Mouse (Mus musculus) forebrain, embryonic 15.5 days (tissue): ENCODE data around the gene Rab40b. TPM values are rescaled to one million over a fixed set of nuclear protein-coding genes. Genes with fewer than 3 reads are reported as not detected.
"Not testable (repeated sequence)": the region's sequence is repeated elsewhere in the genome, so short reads cannot be mapped to it uniquely, and the experiment has no call there.

Experiments used
- ATAC-seq: fragments of 200-750 bp; cut with Nextera tagmentation; replicated peaks from 2 replicates; pipeline ENCODE4 v1.8.0; 2017; ENCODE audit warnings: mild to moderate bottlenecking, moderate TSS enrichment, moderate library complexity
- H3K27ac ChIP-seq: fragments of 300-500 bp; sonication (generic); replicated peaks from 2 replicates; pipeline ENCODE4 v1.5.1; 2015; ENCODE audit warnings: mild to moderate bottlenecking, inconsistent platforms
- H3K27me3 ChIP-seq: fragments of 300-500 bp; sonication (generic); 2 replicates; pipeline ENCODE4 v1.6.1; 2015; ENCODE audit warnings: inconsistent platforms
- H3K36me3 ChIP-seq: fragments of 300-500 bp; sonication (generic); 2 replicates; pipeline ENCODE4 v1.6.1; 2015; ENCODE audit warnings: mild to moderate bottlenecking, inconsistent platforms
- H3K4me1 ChIP-seq: fragments of 300-500 bp; sonication (generic); 2 replicates; pipeline ENCODE4 v1.6.1; 2015; ENCODE audit warnings: inconsistent platforms
- H3K4me2 ChIP-seq: fragments of 300-500 bp; sonication (generic); replicated peaks from 2 replicates; pipeline ENCODE4 v1.6.1; 2015; ENCODE audit warnings: mild to moderate bottlenecking, inconsistent platforms
- H3K4me3 ChIP-seq: fragments of 300-500 bp; sonication (generic); 2 replicates; pipeline ENCODE4 v1.5.1; 2015; ENCODE audit warnings: mild to moderate bottlenecking, inconsistent platforms
- H3K9ac ChIP-seq: fragments of 300-500 bp; sonication (generic); replicated peaks from 2 replicates; pipeline ENCODE4 v1.6.1; 2015; ENCODE audit warnings: mild to moderate bottlenecking, inconsistent platforms
- H3K9me3 ChIP-seq: fragments of 300-500 bp; sonication (generic); 2 replicates; pipeline ENCODE4 v1.6.1; 2016; ENCODE audit warnings: inconsistent platforms
- WGBS: fragments of 180-500 bp; shearing (Covaris S2); methylation state at CpG from one replicate; pipeline ENCODE4 v1.1.7; 2015; ENCODE audit warnings: mixed read lengths; 5-methylcytosine and 5-hydroxymethylcytosine counted together
- microRNA-seq: library from miRNA; unstranded; fragments of <30 nt; microRNA quantifications from one replicate; pipeline ENCODE4, GENCODE M21; 2016
- polyA plus RNA-seq: library from polyadenylated mRNA; unstranded; fragments of >200 nt; fragmentation: Nextera tagmentation; extraction: Ambion mirVana; gene quantifications from 2 replicates; pipeline ENCODE4 v1.2.1, GENCODE M21; 2015

The Rab40b gene
- polyA plus RNA-seq, 1 experiment from 2014 or later, result 7.8 TPM

GRCm38 (mm10) chr11:121326034-121326433 lies 62.0 kb downstream of the Rab40b start:
- H3K36me3 ChIP-seq, result peaks cover 43% of the 10 kb centered on the region
- no peaks in the 10 kb centered on the region for H3K9me3 ChIP-seq
- no peak overlapping the region for H3K9ac ChIP-seq
- H3K27ac ChIP-seq, result no peak overlapping the region
- H3K4me3 ChIP-seq, result no peak overlapping the region
- H3K4me2 ChIP-seq, result no peak overlapping the region
- H3K27me3 ChIP-seq, result no peaks in the 10 kb centered on the region
- 89% methylated on average over 1 of the region's 1 CpGs for WGBS
- no peak for ATAC-seq
- H3K4me1 ChIP-seq, result no peaks in the 10 kb centered on the region

- 95% methylated on average over 6 of the region's 6 CpGs for WGBS
- H3K4me3 ChIP-seq, H3K4me1 ChIP-seq, H3K27me3 ChIP-seq, H3K9me3 ChIP-seq, ATAC-seq, H3K4me2 ChIP-seq, H3K27ac ChIP-seq, H3K9ac ChIP-seq: not testable (repeated sequence)
- H3K36me3 ChIP-seq, result peaks cover 66% of the 10 kb centered on the region
Measured at GRCm38 (mm10) chr11:121307712-121308111, 80.3 kb downstream of the Rab40b start.

- no peak overlapping the region for H3K4me3 ChIP-seq
- H3K4me1 ChIP-seq, result no peaks in the 10 kb centered on the region
- no peaks in the 10 kb centered on the region for H3K9me3 ChIP-seq
- no peak for ATAC-seq
- H3K27me3 ChIP-seq, result no peaks in the 10 kb centered on the region
- H3K27ac ChIP-seq, result no peak overlapping the region
- H3K9ac ChIP-seq, result no peak overlapping the region
- H3K36me3 ChIP-seq, result peaks cover 76% of the 10 kb centered on the region
- WGBS, result 96% methylated on average over 8 of the region's 8 CpGs
- no peak overlapping the region for H3K4me2 ChIP-seq
Measured at GRCm38 (mm10) chr11:121306608-121307007, 81.4 kb downstream of the Rab40b start.

Small RNA genes within 50 kb of the gene (microRNA-seq; reads per million reads assigned to microRNA genes)
- not detected for gene Mir7236

Other genes with a start within 250 kb of the Rab40b start
- gene Tex19.1, start 242.1 kb downstream of the Rab40b start, polyA plus RNA-seq, result not detected in 2 replicates
- 0.18 TPM in 1 of 2 replicates, not detected in the other for gene Uts2r, start 228.0 kb downstream of the Rab40b start, polyA plus RNA-seq
- gene Hexdc, start 183.8 kb downstream of the Rab40b start, polyA plus RNA-seq, result 14.3 and 17.1 TPM in 2 replicates
- 14.4 and 16.7 TPM in 2 replicates for gene Ogfod3, start 183.5 kb downstream of the Rab40b start, polyA plus RNA-seq
- 40.4 and 44.3 TPM in 2 replicates for gene Cybc1, start 158.9 kb downstream of the Rab40b start, polyA plus RNA-seq
- gene Narf, start 151.0 kb downstream of the Rab40b start, polyA plus RNA-seq, result 86.4 and 106 TPM in 2 replicates
- 14.2 and 14.6 TPM in 2 replicates for gene Foxk2, start 128.3 kb downstream of the Rab40b start, polyA plus RNA-seq
- gene Wdr45b, start 33.8 kb downstream of the Rab40b start, polyA plus RNA-seq, result 86.2 and 87.0 TPM in 2 replicates
- 9.0 and 11.1 TPM in 2 replicates for gene Fn3krp, start 33.1 kb upstream of the Rab40b start, polyA plus RNA-seq
- gene Fn3k, start 46.7 kb upstream of the Rab40b start, polyA plus RNA-seq, result 3.0 and 4.1 TPM in 2 replicates
- 54.1 and 55.2 TPM in 2 replicates for gene Tbcd, start 63.7 kb upstream of the Rab40b start, polyA plus RNA-seq
- 0.41 and 0.45 TPM in 2 replicates for gene Zfp750, start 131.1 kb upstream of the Rab40b start, polyA plus RNA-seq